Mouse (Mus musculus): ENCODE data around the gene Osmr.

DNA sequence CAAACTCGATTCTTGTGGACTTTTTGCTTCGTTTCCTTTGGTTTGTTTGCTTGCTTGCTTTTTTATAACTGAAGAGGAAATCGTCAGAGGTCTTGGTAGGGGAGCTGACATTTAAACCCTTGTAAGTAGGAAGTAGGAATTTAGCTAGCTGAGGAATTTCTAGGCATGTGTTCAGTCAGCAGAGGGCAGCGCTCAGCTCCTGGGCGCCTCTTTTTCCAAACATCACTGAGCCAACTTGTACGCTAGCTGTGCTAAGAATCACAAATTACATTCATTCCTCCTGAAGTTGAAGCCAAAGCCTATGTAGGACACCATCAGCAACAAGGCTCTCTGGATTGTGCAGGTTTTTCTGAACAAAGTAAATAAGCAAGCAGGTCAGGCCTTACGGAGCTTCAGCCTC lies 7.4 kb upstream of the Osmr start:
- TF ChIP-seq CTCF (IDR thresholded peaks at IDR 0.05; ENCODE audit: control insufficient read depth, insufficient read depth, low read length) (no peak), POLR2A (IDR thresholded peaks at IDR 0.05; ENCODE audit: borderline replicate concordance, control insufficient read depth, low read depth, low read length) (no peak)

All from bone marrow, adult 2 months (tissue).